Mouse (Mus musculus): ENCODE measurements at regions not wholly inside any gene's neighbourhood (a gene's known extent, or its start where the extent isn't known, plus 50 kb on each side); places are given as distances from the start of the nearest gene placed in this dataset.

- TF ChIP-seq CTCF (IDR thresholded peaks at IDR 0.05; ENCODE audit: insufficient read depth, low read depth, low read length), result no peak
- TF ChIP-seq POLR2A (IDR thresholded peaks at IDR 0.05; ENCODE audit: insufficient read depth, low read depth, low read length), result no peak
Observed at GRCm38 (mm10) chr13:53535781-53536425, 63.0 kb upstream of the Msx2 start.

Measured in olfactory bulb, adult 2 months (tissue).